Mouse (Mus musculus) T-cell, adult 2 months (primary cell): Measurements from ENCODE around the gene Gm18596.
"Not testable (repeated sequence)": the region's sequence is repeated elsewhere in the genome, so short reads cannot be mapped to it uniquely, and the experiment has no call there.

Experiments
- DNase-seq: peaks from one replicate; pipeline ENCODE4 v3.0.0; 2022; ENCODE audit warnings: low spot score

Gm18596 gene

GRCm38 (mm10) chr10:77711157-77711556, 31.3 kb downstream of the Gm18596 start, which contains the start of gene Gm10024:
Gene Gm10024 (plus strand): TSS chr10:77711457.
- not testable (repeated sequence) for DNase-seq

- no peak for DNase-seq
These were observed 32.6 kb downstream of the Gm18596 start for GRCm38 (mm10) chr10:77709831-77710230.

- DNase-seq: no peak
These were observed 36.1 kb downstream of the Gm18596 start, which contains the start of gene Gm10272 for GRCm38 (mm10) chr10:77706326-77706725. Gene Gm10272 (plus strand): TSS chr10:77706626.

- DNase-seq: no peak
These were observed 45.3 kb downstream of the Gm18596 start, which contains the start of gene Gm9508 for GRCm38 (mm10) chr10:77697133-77697532. Gene Gm9508 (minus strand): TSS chr10:77697233.
